ENCODE assay signal across 12 mouse cellular contexts in genomic region chr12:29534326-29534725, GRCm38 (mm10). TPM values are rescaled to one million over a fixed set of nuclear protein-coding genes. Genes with fewer than 3 reads are reported as not detected.
DNase-seq lines count a peak whose midpoint lies in the region; ATAC-seq and TF ChIP-seq lines count a peak whose summit lies in the region.
"Had no signal": no experiment of that assay in that cellular context is flagged by ENCODE, and none has a peak within 500 bp of the region (broad histone marks: within the 10 kb centered on the region; RNA-seq: fewer than 3 reads in every experiment).

No protein-coding gene starts in this region.

- no peak for TF ChIP-seq CTCF in brain, embryonic 14.5 days (IDR thresholded peaks at IDR 0.05; ENCODE audit: borderline replicate concordance, extremely low read depth, insufficient read depth, insufficient read length)

- H3K9ac ChIP-seq in heart, embryonic 13.5 days, result no peak overlapping the region
- no peak overlapping the region; the same call in 1 of the 2 replicates for H3K9ac ChIP-seq in forebrain, embryonic 11.5 days (ENCODE audit: low read length)

- H3K4me2 ChIP-seq in heart, embryonic 13.5 days, result peak overlapping the region; percentile 45; the same call in 1 of the 2 replicates
- H3K4me2 ChIP-seq in forebrain, embryonic 11.5 days (ENCODE audit: low read depth, low read length, severe bottlenecking), result peak overlapping the region; percentile 31

- H3K4me1 ChIP-seq in heart, embryonic 13.5 days, result no peaks in the 10 kb centered on the region
- peaks cover 1% of the 10 kb centered on the region; the same call in 1 of the 2 replicates for H3K4me1 ChIP-seq in forebrain, embryonic 11.5 days (replicated peaks; ENCODE audit: control insufficient read depth, insufficient read depth, low read length)

- no peak overlapping the region for H3K27ac ChIP-seq in heart, embryonic 13.5 days (replicated peaks)
- H3K27ac ChIP-seq in forebrain, embryonic 11.5 days (ENCODE audit: low read depth, low read length), result 0 out of 2 replicates have a peak overlapping the region, but pooled peaks have one; percentile 37

- no peaks in the 10 kb centered on the region for H3K9me3 ChIP-seq in heart, embryonic 13.5 days
- no peaks in the 10 kb centered on the region for H3K9me3 ChIP-seq in forebrain, embryonic 11.5 days (ENCODE audit: control insufficient read depth, low read length)

- ATAC-seq in heart, embryonic 13.5 days (ENCODE audit: extremely low read depth, insufficient number of reproducible peaks, low FRiP score, low TSS enrichment), result no peak
- ATAC-seq in forebrain, embryonic 11.5 days (replicated peaks; ENCODE audit: low FRiP score), result no peak

- WGBS in heart, embryonic 13.5 days, result 6% methylated on average over 6 of the region's 6 CpGs
- WGBS in forebrain, embryonic 11.5 days, result 4% methylated on average over 6 of the region's 6 CpGs

- no peaks in the 10 kb centered on the region for H3K36me3 ChIP-seq in heart, embryonic 13.5 days
- H3K36me3 ChIP-seq in forebrain, embryonic 11.5 days (ENCODE audit: control insufficient read depth, insufficient read depth, low read length), result no peaks in the 10 kb centered on the region

- peak overlapping the region; percentile 22 for H3K4me3 ChIP-seq in heart, embryonic 13.5 days
- peak overlapping the region; percentile 25 for H3K4me3 ChIP-seq in forebrain, embryonic 11.5 days (ENCODE audit: low read depth, low read length)

- DNase-seq in heart, adult 9 months (ENCODE audit: low spot score in 2 of 2), result no peak
- peak; percentile 84 for DNase-seq in brain, embryonic 14.5 days (ENCODE audit: low read depth)
- DNase-seq in forebrain, embryonic 11.5 days (ENCODE audit: low spot score), result no peak
- peak; percentile 9 for DNase-seq in mesoderm, embryonic 11.5 days (ENCODE audit: low read depth, low spot score)
- DNase-seq in gastrocnemius, postnatal 4 days (ENCODE audit: low spot score in 2 of 2), result no peak
- DNase-seq in adrenal gland, postnatal 4 days (ENCODE audit: low spot score in 2 of 2), result no peak
- no peak for DNase-seq in lung, postnatal 36 days
- DNase-seq: gastrocnemius, postnatal 25 days; layer of hippocampus, postnatal 36 days; thymus, adult 2 months had no signal

- TF ChIP-seq POLR2A in brain, embryonic 14.5 days (IDR thresholded peaks at IDR 0.05; ENCODE audit: borderline replicate concordance, extremely low read depth, insufficient read depth, insufficient read length, poor library complexity, severe bottlenecking), result no peak

- peaks cover 70% of the 10 kb centered on the region for H3K27me3 ChIP-seq in heart, embryonic 13.5 days (replicated peaks)
- H3K27me3 ChIP-seq in forebrain, embryonic 11.5 days (ENCODE audit: control insufficient read depth, insufficient read depth, low read length), result peaks cover 46% of the 10 kb centered on the region
- H3K27me3 ChIP-seq: CH12.LX had no signal

RNA-seq across cellular contexts. Expression of gene Myt1l, which starts 6.1 kb away (rescaled TPM):
- 0.25 and 0.43 TPM in 2 replicates for polyA plus RNA-seq in heart, embryonic 13.5 days (2015; fragmentation: Nextera tagmentation; extraction: Ambion mirVana)
- polyA plus RNA-seq in brain, embryonic 14.5 days (2012; rRNA removed), result 47.0 and 86.4 TPM in 2 replicates
- polyA plus RNA-seq in forebrain, embryonic 11.5 days (2014; fragmentation: Nextera tagmentation; extraction: Ambion mirVana), result 18.7 and 22.3 TPM in 2 replicates
- total RNA-seq in gastrocnemius, postnatal 4 days (2021), result under 1 TPM; 0.05 to 0.41 TPM
- total RNA-seq in adrenal gland, postnatal 4 days (2021), result 1 to 10 TPM; 4.5 to 6.7 TPM

Comparison
In these comparisons a context has a peak if more than half of its experiments do, and no peak if none do; other contexts are left out.
1. DNase-seq: peak in brain, embryonic 14.5 days (single experiment) and mesoderm, embryonic 11.5 days (single experiment); none in heart, adult 9 months (0 of 2), forebrain, embryonic 11.5 days (single experiment), gastrocnemius, postnatal 4 days (0 of 2), adrenal gland, postnatal 4 days (0 of 2) and lung, postnatal 36 days (single experiment).
2. RNA of gene Myt1l, which starts 6.1 kb away (polyA plus RNA-seq): 47.0 to 86.4 TPM in brain, embryonic 14.5 days and 18.7 to 22.3 TPM in forebrain, embryonic 11.5 days; 0.25 to 0.43 TPM in heart, embryonic 13.5 days; every median in the first group is over 10 times any median in the second.